Mouse (Mus musculus): ENCODE data around the gene Hsf2. TPM values are rescaled to one million over a fixed set of nuclear protein-coding genes. Genes with fewer than 3 reads are reported as not detected.
"Not testable (repeated sequence)": the region's sequence is repeated elsewhere in the genome, so short reads cannot be mapped to it uniquely, and the experiment has no call there.

Gene Hsf2
- total and polyA plus RNA-seq, 2 experiments from 2014 or later = 22.3 to 25.5 TPM

DNA sequence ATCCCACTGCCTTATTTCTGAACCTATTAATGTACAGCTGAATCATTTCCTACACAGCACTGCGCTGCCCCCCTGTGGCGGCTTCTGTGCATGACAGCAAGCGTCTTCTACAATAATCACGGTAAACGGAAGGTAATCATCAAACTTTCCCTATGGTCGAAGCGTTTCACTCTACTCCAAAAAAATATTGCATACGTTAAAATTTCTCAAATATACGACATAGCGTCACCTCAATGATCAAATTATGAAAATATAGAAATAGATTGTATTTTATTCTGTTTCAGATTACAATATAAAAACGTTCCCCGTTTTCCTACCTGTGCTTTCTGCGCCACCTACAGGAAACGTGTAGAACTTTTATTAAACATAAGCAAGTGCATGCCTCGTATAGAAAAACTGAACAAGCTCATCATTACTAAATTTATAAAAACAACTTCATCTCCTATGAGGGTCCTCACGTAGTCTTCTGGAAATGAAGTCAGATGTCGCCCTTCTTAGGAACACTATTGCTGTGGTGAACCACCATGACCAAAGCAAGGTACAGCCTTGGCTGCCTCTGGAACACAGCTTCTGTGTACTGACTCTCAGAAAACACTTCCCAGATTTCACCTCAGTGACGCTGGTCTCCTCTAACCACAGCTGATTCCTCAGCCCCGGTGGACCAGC, 38.0 kb upstream of the Hsf2 start:
- Histone ChIP-seq H3K9me3 (replicated peaks; ENCODE audit: control insufficient read depth, low read length) (no peaks in the 10 kb centered on the region), H3K4me3 (ENCODE audit: low read depth, low read length) (peak overlapping the region; percentile 35), H3K27me3 (ENCODE audit: control insufficient read depth, insufficient read depth, low read length) (no peaks in the 10 kb centered on the region), H3K4me2 (ENCODE audit: low read depth, low read length) (peak overlapping the region; percentile 45), H3K9ac (replicated peaks; ENCODE audit: low read depth, low read length) (no peak overlapping the region), H3K4me1 (ENCODE audit: control insufficient read depth, insufficient read depth) (no peaks in the 10 kb centered on the region), H3K27ac (ENCODE audit: low read depth) (no peak overlapping the region), H3K36me3 (replicated peaks; ENCODE audit: control insufficient read depth, insufficient read depth, low read length) (no peaks in the 10 kb centered on the region)
- DNase-seq (ENCODE audit: low spot score) (peak; percentile 70), ATAC-seq (ENCODE audit: insufficient read depth, low read depth) (no peak)
- WGBS = 4% methylated on average over 19 of the region's 19 CpGs
- TF ChIP-seq CTCF (IDR thresholded peaks at IDR 0.05; ENCODE audit: low read depth) = peak; percentile 83
- TF ChIP-seq EP300 (IDR thresholded peaks at IDR 0.05; ENCODE audit: low read depth) = no peak

GRCm38 (mm10) chr10:57463298-57463697, 22.9 kb upstream of the Hsf2 start:
- H3K4me1 ChIP-seq (ENCODE audit: control insufficient read depth, insufficient read depth); H3K9me3 ChIP-seq (replicated peaks; ENCODE audit: control insufficient read depth, low read length); H3K4me2 ChIP-seq (ENCODE audit: low read depth, low read length); H3K9ac ChIP-seq (replicated peaks; ENCODE audit: low read depth, low read length); H3K36me3 ChIP-seq (replicated peaks; ENCODE audit: control insufficient read depth, insufficient read depth, low read length); H3K27me3 ChIP-seq (ENCODE audit: control insufficient read depth, insufficient read depth, low read length); ATAC-seq (ENCODE audit: insufficient read depth, low read depth); H3K27ac ChIP-seq (ENCODE audit: low read depth); H3K4me3 ChIP-seq (ENCODE audit: low read depth, low read length): not testable (repeated sequence)
- peak; percentile 82 for TF ChIP-seq CTCF (IDR thresholded peaks at IDR 0.05; ENCODE audit: low read depth)
- WGBS = 19% methylated on average over 10 of the region's 10 CpGs
- peak; percentile 59 for DNase-seq (ENCODE audit: low spot score)

DNA sequence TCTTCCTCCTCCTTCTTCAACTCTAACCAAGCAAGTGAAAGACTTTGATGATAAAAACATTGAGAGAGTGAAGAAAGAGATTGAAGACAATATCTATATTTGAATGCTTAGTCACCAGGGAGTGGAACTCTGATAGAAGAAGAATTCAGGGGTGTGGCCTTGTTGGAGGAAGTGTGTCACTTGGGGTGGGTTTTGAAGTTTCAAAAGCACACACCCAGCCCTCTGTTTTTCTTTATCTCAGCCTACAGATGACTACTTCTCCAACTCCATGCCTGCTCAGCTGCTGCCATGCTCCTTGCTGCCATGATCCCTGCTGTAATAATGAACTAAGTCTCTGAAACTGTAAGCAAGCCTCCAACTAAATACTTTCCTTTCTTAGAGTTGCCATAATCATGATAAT, 20.4 kb upstream of the Hsf2 start:
- Histone ChIP-seq H3K27ac (ENCODE audit: low read depth) (no peak overlapping the region), H3K4me2 (ENCODE audit: low read depth, low read length) (no peak overlapping the region), H3K9me3 (replicated peaks; ENCODE audit: control insufficient read depth, low read length) (no peaks in the 10 kb centered on the region), H3K4me1 (ENCODE audit: control insufficient read depth, insufficient read depth) (no peaks in the 10 kb centered on the region), H3K9ac (replicated peaks; ENCODE audit: low read depth, low read length) (no peak overlapping the region), H3K27me3 (ENCODE audit: control insufficient read depth, insufficient read depth, low read length) (no peaks in the 10 kb centered on the region), H3K36me3 (replicated peaks; ENCODE audit: control insufficient read depth, insufficient read depth, low read length) (no peaks in the 10 kb centered on the region), H3K4me3 (ENCODE audit: low read depth, low read length) (no peak overlapping the region)
- ATAC-seq (ENCODE audit: insufficient read depth, low read depth) = no peak
- TF ChIP-seq CTCF (IDR thresholded peaks at IDR 0.05; ENCODE audit: low read depth) = no peak
- no peak for TF ChIP-seq EP300 (IDR thresholded peaks at IDR 0.05; ENCODE audit: low read depth)
- no peak for DNase-seq (ENCODE audit: low spot score)

- DNase-seq (ENCODE audit: low spot score) (no peak), ATAC-seq (ENCODE audit: insufficient read depth, low read depth) (no peak)
- Histone ChIP-seq H3K4me3 (ENCODE audit: low read depth, low read length) (no peak overlapping the region), H3K36me3 (replicated peaks; ENCODE audit: control insufficient read depth, insufficient read depth, low read length) (no peaks in the 10 kb centered on the region), H3K9ac (replicated peaks; ENCODE audit: low read depth, low read length) (no peak overlapping the region), H3K9me3 (replicated peaks; ENCODE audit: control insufficient read depth, low read length) (no peaks in the 10 kb centered on the region), H3K4me1 (ENCODE audit: control insufficient read depth, insufficient read depth) (no peaks in the 10 kb centered on the region), H3K27ac (ENCODE audit: low read depth) (no peak overlapping the region), H3K4me2 (ENCODE audit: low read depth, low read length) (no peak overlapping the region), H3K27me3 (ENCODE audit: control insufficient read depth, insufficient read depth, low read length) (no peaks in the 10 kb centered on the region)
- TF ChIP-seq CTCF (IDR thresholded peaks at IDR 0.05; ENCODE audit: low read depth) (no peak), EP300 (IDR thresholded peaks at IDR 0.05; ENCODE audit: low read depth) (no peak)
- WGBS = 81% methylated on average over 9 of the region's 9 CpGs
Measured at GRCm38 (mm10) chr10:57477121-57477843, 8.9 kb upstream of the Hsf2 start.

- Histone ChIP-seq H3K4me2 (ENCODE audit: low read depth, low read length) (no peak overlapping the region), H3K27ac (ENCODE audit: low read depth) (no peak overlapping the region), H3K9me3 (replicated peaks; ENCODE audit: control insufficient read depth, low read length) (no peaks in the 10 kb centered on the region), H3K4me1 (ENCODE audit: control insufficient read depth, insufficient read depth) (no peaks in the 10 kb centered on the region), H3K4me3 (ENCODE audit: low read depth, low read length) (no peak overlapping the region), H3K27me3 (ENCODE audit: control insufficient read depth, insufficient read depth, low read length) (no peaks in the 10 kb centered on the region), H3K9ac (replicated peaks; ENCODE audit: low read depth, low read length) (no peak overlapping the region), H3K36me3 (replicated peaks; ENCODE audit: control insufficient read depth, insufficient read depth, low read length) (no peaks in the 10 kb centered on the region)
- DNase-seq (ENCODE audit: low spot score) = no peak
- 44% methylated on average over 5 of the region's 5 CpGs for WGBS
- ATAC-seq (ENCODE audit: insufficient read depth, low read depth) = no peak
- TF ChIP-seq CTCF (IDR thresholded peaks at IDR 0.05; ENCODE audit: low read depth) (no peak), EP300 (IDR thresholded peaks at IDR 0.05; ENCODE audit: low read depth) (no peak)
Measured at GRCm38 (mm10) chr10:57481717-57482116, 4.5 kb upstream of the Hsf2 start.
